Mouse (Mus musculus) mouse embryonic stem cell (cell line): ENCODE data around the gene Ifitm10.

Source experiments
- in situ Hi-C, 2 experiments: fragments of 300-500 bp; cut with MboI; formaldehyde crosslinking; loops; 1 replicate in 1 of 2; 3 replicates in 1 of 2; pipeline ENCODE4 v1.14.3; 2019 to 2020; ENCODE audit warnings: low sequenced_read_pairs in 2 of 2, low pct_unique_long_range_greater_than_20kb in 1 of 2, mixed read lengths in 1 of 2; ENCODE audit not compliant: unreplicated experiment in 1 of 2

The Ifitm10 gene

DNA sequence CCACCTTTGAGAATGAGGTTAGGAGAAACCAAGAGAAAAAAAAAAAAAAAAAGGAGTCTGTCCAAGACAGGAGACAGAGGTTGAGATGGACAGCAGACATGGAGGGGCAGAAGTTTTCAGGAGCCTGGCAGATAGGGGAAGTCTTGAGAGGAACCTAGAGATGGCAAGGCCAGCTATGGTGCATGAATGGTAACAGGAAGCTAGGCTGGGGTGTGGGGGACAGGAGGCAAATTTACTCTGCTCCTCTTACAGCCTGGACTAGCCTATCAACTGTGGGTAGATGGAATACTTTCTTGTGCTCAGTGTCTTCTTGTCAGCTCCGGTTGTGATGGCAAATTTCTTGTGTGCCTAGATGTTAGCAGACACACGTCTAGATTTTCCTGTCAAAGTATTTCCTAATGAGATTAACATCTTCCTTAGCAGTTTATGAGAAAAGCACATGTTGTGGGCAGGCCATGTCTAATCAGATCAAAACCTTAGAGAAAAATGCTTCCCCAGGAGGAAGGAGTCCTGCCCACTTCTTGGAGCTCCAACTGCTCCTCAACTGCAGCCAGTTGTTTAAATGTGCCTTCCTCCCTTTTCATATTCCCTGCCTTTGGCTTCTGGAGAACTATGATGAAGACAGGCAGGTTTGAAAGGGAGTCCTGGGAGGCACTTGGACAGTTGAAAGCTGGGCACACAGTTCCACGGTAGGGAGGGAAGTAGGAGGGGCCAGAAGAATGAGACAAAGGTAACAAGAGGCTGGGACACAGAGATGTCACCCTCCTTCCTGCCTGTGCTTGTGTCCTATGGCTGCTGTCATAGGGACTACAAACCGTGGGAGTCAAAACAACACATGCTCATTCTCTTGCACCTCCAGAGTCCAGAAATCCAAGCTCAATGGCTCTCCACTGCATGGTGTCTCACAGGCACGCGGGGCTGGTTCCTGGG lies 21.0 kb upstream of the Ifitm10 start:
- in situ Hi-C loops: no loop called here

DNA sequence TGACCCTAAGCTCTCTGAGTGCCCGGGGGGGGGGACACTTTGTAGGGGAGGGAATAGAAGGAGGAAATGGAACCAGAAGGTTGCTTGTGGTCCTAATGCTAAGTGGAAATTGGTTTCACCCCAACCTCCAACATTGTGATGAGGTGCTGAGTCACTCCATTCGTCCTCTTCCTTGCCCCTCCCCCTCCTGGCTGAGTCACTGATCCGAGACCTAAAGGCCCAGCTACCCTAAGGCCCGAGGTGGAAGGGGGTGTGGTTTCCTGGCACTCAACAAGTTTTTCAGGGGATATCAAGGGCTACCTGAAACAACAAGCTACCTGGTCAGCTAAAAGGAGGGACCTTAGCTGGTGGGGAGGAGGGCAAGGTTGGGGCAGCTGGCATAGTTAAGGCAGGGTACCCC lies 19.6 kb upstream of the Ifitm10 start:
- in situ Hi-C loops: no loop called here

DNA sequence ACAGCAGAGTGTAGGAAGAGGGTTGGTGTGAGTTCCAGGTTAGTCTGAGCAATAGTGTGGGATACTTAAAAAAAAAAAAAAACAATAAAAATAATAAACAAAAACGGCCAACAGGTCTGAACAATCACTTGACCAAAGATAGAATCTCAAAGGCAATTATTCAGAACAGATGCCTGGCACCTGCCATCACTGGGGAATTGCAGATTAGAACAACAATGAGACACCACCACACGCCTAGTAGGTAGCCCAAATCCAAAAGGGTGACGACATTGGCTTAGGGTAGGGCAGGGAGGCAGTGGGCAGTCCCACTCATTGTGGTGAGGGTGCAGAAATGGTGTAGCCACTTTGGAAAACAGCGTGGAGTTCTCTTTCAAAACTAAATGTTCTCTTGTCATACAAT lies 18.1 kb upstream of the Ifitm10 start:
- in situ Hi-C loops: no loop called here

DNA sequence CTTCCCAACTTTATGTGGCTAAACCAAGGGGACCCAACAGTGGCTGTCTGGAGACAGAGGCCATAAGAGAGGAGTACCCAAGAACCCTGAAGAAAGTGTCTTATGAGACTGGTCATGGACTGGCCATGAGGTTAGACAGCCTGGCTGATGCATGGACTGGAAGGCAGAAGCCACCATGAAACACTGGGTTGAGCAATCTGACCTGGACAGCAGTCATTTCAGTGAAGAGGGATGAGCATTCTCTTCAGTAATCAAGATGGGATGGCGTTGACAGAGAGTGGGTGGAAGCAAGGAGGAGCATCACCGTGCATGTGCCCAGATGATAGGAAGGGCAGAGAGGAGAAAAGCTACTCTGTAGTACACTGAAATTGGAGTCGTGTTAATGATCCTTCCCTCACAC lies 17.6 kb upstream of the Ifitm10 start:
- in situ Hi-C loops: no loop called here

DNA sequence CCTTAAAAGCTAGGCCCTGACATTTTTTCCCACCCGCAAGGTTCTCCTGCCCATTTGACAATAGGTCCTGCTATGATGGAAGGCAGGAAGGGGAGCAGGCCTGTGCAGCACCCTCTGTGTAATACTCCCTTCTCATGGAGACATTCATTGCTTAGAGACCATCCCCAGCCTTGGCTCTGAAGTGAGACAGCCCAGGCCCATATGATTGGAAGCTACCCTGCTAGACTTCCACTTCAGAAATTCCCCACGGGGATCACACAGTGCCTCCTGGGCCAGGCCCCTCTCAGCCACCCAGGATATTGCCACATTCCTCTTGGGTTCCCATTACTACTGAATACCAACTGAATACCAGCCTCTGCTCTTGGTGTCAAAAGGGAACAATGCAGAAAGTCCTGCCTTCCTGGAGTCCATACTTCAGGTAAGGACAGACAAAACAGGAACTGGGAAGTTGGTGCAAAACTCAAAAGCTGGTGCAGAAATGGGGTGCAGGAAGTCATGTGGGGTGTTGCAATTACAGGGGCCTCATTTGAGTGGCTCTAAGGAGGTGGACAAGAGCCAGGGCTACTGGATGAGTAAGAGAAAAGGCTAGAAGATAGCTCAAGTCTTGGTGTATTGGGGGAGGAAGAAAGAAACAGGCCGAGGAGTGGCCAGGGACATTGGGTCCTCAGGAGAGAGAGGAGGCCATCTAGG lies 16.6 kb upstream of the Ifitm10 start:
- in situ Hi-C loops: no loop called here

DNA sequence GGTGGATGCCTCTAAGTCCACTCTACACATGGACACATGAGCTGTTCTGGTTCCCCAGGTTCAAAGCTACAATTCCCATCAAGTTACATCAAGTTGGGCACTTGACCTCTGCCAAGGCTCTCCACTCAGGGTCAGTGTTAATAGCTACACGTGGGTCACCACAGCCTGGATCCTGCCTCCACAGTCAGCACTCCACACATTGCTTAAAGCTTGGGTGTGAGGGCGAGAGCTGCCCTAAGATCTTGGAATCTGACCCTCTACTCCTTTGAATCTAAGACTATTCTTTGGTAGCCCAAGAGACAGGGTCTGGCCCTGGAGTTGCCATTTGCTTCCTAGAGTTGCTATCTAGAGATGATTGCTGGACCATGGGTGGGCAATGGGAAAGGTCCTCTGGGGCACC lies 15.2 kb upstream of the Ifitm10 start:
- in situ Hi-C loops: no loop called here

DNA sequence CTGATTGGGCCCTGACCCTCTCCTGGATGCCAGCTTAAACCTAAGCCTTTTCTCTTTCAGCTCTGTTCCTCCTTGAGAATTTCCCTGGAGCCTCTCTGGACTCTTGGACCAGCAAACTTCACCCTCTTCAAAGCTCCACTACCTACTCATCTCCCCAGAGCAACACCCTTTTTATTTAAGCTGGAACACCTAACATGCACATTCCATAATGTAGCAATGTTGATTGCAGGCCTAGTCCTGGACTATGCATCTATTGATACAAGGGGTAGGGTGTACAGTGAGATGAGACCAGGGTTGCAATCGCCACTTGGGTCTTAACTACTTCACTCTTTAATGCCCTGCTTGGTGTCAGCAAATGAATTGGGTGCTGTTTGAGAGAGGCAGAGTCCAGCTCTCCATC lies 14.6 kb upstream of the Ifitm10 start:
- in situ Hi-C loops: no loop called here

DNA sequence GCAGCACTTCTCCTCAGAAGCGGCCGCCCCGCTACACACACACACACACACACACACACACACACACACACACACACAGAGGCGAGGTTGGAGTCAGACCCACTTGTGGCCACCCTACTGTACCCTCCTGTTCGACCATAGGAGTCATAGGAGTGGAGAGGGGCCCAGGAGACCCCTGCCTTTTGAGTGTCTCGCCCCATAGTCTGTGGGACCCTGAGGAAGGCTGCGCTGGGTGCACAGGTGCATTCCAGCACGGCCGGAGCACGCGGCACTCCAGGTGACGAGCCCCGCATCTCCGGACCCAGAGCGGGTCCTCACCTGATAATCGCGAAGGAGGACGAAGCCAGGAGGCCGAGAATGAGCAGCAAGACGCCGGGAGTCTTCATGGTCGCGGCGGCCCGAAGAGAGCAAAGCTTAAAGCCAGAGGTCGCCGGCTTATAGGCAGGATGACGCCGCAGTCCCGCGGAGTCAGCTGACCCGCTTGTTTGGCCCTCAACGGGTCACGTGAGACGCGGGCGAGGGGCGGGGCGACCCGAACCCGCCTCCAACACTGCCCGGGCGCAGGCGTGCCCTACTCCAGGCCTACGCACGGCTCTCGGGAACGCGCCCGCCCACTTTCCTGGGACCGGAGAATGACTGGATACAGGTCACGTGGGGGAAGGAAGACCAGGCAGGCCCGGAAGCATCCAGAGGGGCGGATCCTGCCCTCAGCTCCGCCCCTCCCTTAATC lies 14.0 kb upstream of the Ifitm10 start, which contains the start of gene Ctsd:
Gene Ctsd (minus strand): TSS at position 620 of the 730 bp plus-strand sequence.
- in situ Hi-C loops: no loop called here

DNA sequence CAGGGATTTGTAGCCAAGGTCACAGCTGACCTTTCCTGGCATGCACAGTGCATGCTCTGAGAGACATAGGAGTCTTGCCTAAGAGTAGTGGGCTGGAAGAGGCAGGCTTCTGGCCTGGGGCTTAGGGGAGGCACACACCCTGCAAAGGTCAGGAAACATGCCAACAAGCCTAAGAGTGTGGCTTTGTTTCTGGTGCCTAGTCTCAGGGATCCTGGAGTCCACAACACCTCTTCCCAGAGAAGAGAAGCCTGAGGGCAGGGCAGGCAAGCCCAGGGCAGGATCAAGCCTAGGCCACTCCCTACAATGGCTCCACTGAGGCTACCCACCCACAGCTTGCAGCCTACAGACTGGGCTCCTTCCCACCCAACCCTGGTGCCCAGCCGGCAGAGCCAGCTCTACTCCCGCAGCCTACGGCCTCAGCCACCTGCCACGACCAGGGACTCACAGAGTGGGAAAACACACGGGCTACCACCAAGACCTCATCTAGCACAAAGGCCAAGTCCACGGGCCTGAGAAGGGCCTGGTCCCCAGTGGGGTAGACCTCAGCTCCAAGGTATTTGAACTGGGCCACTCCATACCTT lies 13.2 kb upstream of the Ifitm10 start:
- in situ Hi-C loops: no loop called here

DNA sequence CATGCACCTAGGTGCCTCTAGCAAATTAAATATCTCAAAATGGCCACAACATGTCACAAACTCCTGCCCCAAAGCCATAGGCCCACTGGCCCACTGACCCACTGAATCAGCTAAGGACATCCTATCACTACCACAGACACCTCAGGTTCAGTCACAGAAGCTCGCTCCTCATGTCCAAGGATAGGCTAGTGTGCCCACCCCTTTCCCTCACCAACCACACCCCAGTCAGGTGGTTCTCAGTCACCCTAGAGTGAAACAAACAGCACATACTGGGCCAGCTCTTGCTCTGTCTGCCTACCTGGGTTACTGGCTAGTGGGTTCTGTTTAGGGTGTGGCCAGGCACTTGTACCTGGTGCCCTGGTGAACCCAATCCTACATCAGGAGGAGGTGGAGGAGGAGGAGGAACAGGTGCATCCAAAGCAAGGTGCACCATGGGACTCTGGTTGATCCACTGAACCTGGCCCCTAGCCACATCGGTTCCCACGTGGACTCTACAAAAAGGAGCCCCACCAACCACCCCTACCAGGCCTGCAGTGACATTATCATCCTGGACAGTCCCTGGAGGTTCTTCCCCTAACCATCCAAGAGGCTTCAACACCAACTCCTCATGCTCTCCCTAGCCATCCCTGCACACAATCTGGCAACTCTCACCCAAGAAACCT lies 12.3 kb upstream of the Ifitm10 start:
- in situ Hi-C loops: no loop called here

DNA sequence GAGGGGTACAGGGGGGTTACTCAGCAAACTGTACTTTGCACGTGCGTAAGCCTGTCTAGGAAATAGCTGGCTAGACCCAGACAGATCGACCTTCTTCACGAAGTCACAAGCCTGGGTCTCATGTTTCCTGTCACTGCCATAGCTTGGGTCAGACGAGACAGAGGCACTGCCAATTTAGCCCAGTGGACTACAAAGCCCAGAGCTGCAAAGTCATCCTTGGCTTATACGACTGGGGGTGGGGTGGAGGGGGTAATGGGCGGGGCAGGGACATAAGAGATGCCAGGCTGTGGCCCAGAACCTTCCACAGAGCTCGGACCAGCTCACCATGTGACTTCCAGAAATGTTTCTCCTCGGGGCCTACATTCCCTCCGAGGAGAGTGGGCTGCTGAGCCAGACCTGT lies 10.8 kb upstream of the Ifitm10 start:
- in situ Hi-C loops: no loop called here

DNA sequence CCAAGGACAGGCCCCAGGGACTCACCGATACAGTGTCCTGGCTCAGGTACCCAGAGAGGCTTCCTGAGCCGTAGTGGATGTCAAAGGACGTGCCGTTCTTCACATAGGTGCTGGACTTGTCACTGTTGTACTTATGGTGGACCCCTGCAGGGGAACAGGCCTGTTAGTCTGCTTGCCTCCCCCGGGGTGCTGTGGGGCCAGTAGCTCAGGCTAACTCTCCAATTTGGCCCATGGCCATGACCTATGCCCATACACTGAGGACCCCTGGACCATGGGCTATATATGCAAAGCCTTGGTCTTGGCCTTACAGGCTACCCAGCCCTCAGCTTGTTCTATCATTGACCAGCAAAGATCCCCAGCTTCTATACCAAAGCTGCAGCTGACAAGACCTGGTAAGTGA lies 9.0 kb upstream of the Ifitm10 start, which contains the start of gene Gm49369:
Gene Gm49369 (minus strand): TSS at position 101 of the 400 bp plus-strand sequence.
- in situ Hi-C loops: no loop called here

DNA sequence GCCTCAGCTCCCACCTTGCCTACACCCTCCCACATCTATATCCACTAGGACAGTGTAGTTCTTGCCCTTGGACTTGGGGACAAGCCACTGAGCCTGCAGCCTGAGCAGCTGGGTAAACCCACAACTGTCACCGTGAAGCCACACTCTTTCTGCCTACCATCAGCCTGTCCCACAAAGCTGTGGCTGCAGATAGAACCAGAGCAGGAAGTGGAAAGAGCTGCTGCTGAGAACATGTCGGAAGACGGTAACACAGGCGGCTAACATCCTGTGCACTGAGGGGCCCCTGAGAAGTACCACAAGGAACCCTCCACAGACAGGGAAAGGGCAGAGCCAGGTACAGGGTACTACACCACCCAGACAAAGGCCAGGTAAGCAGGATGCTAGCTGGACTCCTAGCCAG lies 7.6 kb upstream of the Ifitm10 start:
- in situ Hi-C loops: no loop called here

DNA sequence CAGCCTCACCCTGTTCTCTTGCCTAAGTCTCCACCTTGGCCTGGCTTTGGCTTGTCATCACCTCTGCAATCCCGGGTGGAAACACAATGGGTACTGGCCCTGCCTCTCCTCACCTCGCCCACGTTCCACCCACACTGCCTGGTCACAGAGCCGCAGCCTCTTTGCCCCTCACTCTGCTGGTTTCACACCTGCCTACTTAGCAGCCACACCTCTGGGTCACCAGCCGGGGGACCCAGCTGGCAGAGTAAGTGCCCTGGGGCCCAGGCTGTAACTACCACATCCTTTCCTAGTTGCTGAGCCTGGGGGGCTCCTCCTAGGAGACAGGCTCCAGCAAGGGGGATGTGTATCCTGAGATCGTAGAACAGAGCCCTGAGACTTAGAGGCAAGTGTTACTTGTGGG lies 5.6 kb upstream of the Ifitm10 start:
- in situ Hi-C loops: no loop called here

DNA sequence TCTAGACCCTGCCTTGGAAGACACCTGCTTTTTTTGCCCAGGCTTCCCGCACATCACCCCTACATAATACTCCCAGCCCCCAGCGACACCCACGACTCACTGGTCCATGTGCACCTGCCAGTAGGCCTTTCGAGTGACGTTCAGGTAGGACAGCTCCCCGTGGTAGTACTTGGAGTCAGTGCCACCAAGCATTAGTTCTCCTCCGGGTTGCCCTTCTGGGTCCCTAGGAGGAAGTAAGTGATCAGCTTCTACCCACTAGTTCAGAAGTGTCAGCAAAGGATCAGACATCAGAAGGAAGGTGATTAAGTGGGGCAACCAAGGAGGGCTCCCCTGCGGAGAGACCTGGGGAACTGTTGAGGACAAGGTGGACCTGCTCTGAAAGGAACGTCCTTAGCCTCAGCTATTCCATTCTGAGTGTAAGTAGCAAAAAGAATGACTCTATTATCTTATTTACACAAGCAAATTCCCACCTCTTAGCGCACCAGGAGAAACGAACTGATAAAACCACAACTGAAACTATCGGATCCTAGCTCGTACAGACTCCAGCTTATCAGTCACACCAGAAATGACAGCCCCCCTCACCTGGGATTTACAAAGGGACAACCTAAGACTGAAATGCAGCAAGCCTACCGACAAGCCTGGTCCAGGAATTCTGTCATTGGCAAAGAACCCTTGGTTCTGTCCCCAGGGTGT lies 3.8 kb upstream of the Ifitm10 start:
- in situ Hi-C loops: no loop called here

DNA sequence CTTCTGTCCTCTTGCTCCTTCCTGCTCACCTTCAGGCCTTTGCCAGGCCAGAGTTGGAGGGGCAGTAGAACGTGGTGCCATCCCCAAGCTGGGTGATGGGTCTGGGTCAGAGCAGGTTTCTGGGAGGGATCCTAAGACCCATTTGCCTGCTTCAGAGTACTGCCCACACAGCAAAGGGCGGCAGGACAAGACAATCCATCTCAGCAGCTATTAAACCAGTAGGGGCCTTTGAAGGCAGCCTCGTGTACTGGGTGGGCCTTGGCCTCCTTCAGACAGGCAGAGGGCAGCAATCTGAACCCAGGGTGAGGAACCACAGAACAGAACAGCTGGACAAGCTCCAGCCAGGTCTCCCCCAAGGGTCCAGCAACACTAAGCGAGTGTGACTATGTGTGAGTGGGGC lies 2.5 kb upstream of the Ifitm10 start:
- in situ Hi-C loops: no loop called here

DNA sequence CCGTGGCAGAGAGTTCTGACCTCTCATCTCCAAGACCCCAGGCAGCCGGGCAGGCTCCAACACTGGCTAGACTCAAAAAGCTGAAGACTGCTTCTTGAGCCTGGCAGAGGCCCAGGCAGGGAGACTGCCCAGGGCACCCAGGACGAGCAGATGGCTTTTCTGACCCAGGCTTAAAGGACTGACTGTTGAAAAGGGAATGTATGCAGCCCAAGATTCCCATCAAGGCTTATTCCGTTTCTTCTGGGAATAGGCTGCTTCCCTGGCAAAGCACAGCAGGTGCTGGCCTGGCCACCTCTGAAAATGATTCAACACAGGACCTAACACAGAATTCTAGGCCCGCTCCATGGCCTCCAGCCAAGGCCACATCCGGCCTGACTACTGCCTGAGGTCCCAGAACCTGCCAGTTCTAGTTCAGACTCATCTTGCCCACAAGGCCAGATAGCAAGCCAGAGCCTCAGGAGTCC lies 1.7 kb upstream of the Ifitm10 start:
- in situ Hi-C loops: no loop called here
